Mouse (Mus musculus) cerebellum, adult 18-20 months (tissue): Measurements from ENCODE around the gene Gm8660.
"Not testable (repeated sequence)": the region's sequence is repeated elsewhere in the genome, so short reads cannot be mapped to it uniquely, and the experiment has no call there.

Experiments
- DNase-seq, 2 experiments: peaks; one replicate each; pipeline ENCODE4 v3.0.0; 2021

Gene Gm8660

GRCm38 (mm10) chr7:22370939-22371338, at the start of gene Gm8660:
Gm8660 (minus strand) TSS chr7:22371039.
- not testable (repeated sequence) for DNase-seq

- not testable (repeated sequence) for DNase-seq
These were observed 42.4 kb upstream of the Gm8660 start, which contains the start of gene Vmn1r148 for GRCm38 (mm10) chr7:22413283-22413682. Vmn1r148 (plus strand) TSS chr7:22413583.

- DNase-seq = not testable (repeated sequence)
These were observed 41.2 kb downstream of the Gm8660 start, which contains the start of gene Gm4187 for GRCm38 (mm10) chr7:22329617-22330016. Gm4187 (minus strand) TSS chr7:22329717.
